Mouse (Mus musculus) kidney, embryonic 14.5 days (tissue): Measurements from ENCODE around the gene Narf. TPM values are rescaled to one million over a fixed set of nuclear protein-coding genes. Genes with fewer than 3 reads are reported as not detected.
A peak's percentile ranks its signal among the peaks of the same experiment; 100 is the strongest.

Experiments used
- ATAC-seq: fragments of 200-750 bp; cut with Nextera tagmentation; 2 replicates; pipeline ENCODE4 v1.8.0; 2017; ENCODE audit warnings: moderate number of reproducible peaks, mild to moderate bottlenecking, moderate TSS enrichment, moderate library complexity; ENCODE audit not compliant: low FRiP score, low TSS enrichment
- H3K27ac ChIP-seq: fragments of 300-500 bp; sonication (generic); 2 replicates; pipeline ENCODE4 v1.5.1; 2014; ENCODE audit warnings: low read depth, mild to moderate bottlenecking, low read length, moderate library complexity, mixed read lengths
- H3K27me3 ChIP-seq: fragments of 300-500 bp; sonication (generic); 2 replicates; pipeline ENCODE4 v1.6.1; 2014; ENCODE audit warnings: mild to moderate bottlenecking, low read length; ENCODE audit not compliant: control insufficient read depth, insufficient read depth
- H3K36me3 ChIP-seq: fragments of 300-500 bp; sonication (generic); 2 replicates; pipeline ENCODE4 v1.6.1; 2014; ENCODE audit warnings: low read length, mixed read lengths; ENCODE audit not compliant: control insufficient read depth, insufficient read depth
- H3K4me1 ChIP-seq: fragments of 300-500 bp; sonication (generic); 2 replicates; pipeline ENCODE4 v1.6.1; 2014; ENCODE audit warnings: low read length, mixed read lengths; ENCODE audit not compliant: control insufficient read depth, insufficient read depth
- H3K4me2 ChIP-seq: fragments of 300-500 bp; sonication (generic); replicated peaks from 2 replicates; pipeline ENCODE4 v1.6.1; 2014; ENCODE audit warnings: low read depth, mild to moderate bottlenecking, low read length
- H3K4me3 ChIP-seq: fragments of 300-500 bp; sonication (generic); 2 replicates; pipeline ENCODE4 v1.5.1; 2014; ENCODE audit warnings: mild to moderate bottlenecking, low read length
- H3K9ac ChIP-seq: fragments of 300-500 bp; sonication (generic); 2 replicates; pipeline ENCODE4 v1.6.1; 2014; ENCODE audit warnings: low read depth, mild to moderate bottlenecking, low read length, moderate library complexity
- H3K9me3 ChIP-seq: fragments of 300-500 bp; sonication (generic); 2 replicates; pipeline ENCODE4 v1.6.1; 2016; ENCODE audit warnings: low read length; ENCODE audit not compliant: control insufficient read depth
- WGBS: fragments of 180-500 bp; shearing (Covaris S2); extraction: QIAGEN DNeasy Blood & Tissue Kit; methylation state at CpG from one replicate; pipeline ENCODE4 v1.1.7; 2014; 5-methylcytosine and 5-hydroxymethylcytosine counted together
- polyA plus RNA-seq: library from polyadenylated mRNA; unstranded; fragments of >200 nt; fragmentation: Nextera tagmentation; extraction: Ambion mirVana; gene quantifications from 2 replicates; pipeline ENCODE4 v1.2.1, GENCODE M21; 2014

Gene Narf
- polyA plus RNA-seq, 1 experiment from 2014 or later: 53.1 TPM

DNA sequence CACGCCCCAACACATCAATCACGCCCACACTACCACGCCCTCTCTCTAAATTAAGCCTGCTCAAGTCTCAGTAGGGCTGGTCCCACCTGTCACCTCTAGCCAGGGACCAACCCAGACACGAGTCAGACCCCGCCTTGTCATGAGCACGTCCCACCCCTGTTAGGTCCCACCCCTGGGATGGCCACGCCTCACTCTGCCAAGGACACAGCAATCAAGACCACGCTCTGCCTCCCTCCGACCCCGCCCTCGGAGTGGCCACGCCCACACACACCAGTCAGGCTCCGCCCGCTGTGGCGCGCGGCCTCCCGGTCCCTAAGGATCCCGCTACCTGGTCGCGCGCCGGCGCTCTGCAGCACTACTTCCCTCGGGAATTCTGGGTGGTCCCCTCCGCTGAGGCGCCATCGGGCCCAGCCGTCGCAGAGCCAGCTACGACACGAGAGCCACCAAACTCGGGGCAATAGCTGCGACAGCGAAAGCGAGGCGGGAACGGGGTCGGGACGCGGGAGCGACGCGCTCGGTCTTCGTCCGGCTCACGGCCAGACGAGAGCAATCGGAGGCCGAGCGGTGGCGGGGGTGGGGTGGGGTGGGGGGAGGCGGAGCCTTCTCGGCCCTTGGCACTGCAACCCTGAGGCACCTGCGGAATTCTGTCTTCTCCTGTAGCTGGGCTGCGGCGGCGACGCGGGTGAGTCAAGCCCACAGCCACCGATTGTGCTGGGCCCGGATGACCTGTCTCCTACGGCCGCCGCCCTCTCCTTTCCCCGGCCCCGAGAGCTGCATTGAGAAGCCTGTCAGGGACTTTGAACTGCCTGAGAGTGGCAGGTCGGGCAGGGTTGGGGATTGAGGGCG is 32.7 kb upstream of the Narf start, which contains the start of the genes Hexdc and Ogfod3:
Gene Hexdc (plus strand): TSS at position 273 of the 846 bp plus-strand sequence.
Gene Ogfod3 (minus strand): TSS at position 551 of the 846 bp plus-strand sequence.
- H3K4me2 ChIP-seq: peak within 1 kb of the TSS; percentile 78
- peak within 1 kb of the TSS; percentile 72 for H3K9ac ChIP-seq
- under 1% methylated on average over 68 of the region's 70 CpGs for WGBS
- H3K4me3 ChIP-seq: peak within 1 kb of the TSS; percentile 75
- peak within 1 kb of the TSS; percentile 73 for H3K27ac ChIP-seq
- peak; percentile 99 for ATAC-seq
- no peaks in the 10 kb centered on the region for H3K4me1 ChIP-seq
- H3K36me3 ChIP-seq: peaks cover 12% of the 10 kb centered on the region; the same call in 1 of the 2 replicates
- H3K27me3 ChIP-seq: no peaks in the 10 kb centered on the region
- no peaks in the 10 kb centered on the region for H3K9me3 ChIP-seq

DNA sequence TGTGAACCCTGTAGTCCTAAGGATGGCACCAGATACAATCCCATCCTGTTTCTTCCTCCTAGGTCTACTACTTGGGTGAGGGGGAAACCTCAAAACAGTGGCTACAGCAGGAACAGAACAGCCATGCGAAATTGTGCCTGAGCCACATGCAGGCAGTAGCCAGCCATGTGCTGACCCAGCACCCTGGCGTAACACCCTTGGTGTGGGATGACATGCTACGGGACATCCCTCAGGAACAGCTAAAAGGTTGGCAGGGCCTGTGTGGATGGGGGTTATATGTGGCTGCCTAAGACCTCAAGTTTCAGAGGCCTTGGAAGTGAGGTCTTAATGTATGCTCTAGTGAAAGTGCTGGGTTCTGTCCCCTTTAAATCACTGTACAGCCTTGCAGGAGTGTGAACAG is 20.2 kb upstream of the Narf start:
- Histone ChIP-seq H3K9me3 (no peaks in the 10 kb centered on the region), H3K4me1 (no peaks in the 10 kb centered on the region), H3K36me3 (peaks cover 34% of the 10 kb centered on the region), H3K4me3 (no peak overlapping the region), H3K4me2 (no peak overlapping the region), H3K27ac (no peak overlapping the region), H3K27me3 (no peaks in the 10 kb centered on the region), H3K9ac (no peak overlapping the region)
- WGBS: 91% methylated on average over 3 of the region's 3 CpGs
- no peak for ATAC-seq

DNA sequence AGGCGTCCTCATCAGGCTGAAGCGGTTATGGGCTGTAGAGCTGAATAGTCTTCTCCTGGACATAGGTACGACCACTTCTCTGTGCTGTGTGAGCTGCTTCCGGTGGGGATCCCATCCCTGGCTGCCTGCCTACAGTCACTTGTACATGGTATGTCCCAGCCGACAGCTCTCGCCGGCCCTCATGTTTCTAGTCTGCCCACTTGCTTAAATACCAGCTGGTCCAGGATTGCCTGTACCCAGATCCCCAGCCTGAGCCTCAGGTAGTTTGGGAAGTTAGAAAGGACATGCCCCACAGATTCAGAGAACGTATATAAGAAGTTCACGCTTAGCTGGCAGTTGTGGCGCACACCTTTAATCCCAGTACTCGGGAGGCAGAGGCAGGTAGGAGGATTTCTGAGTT is 17.3 kb upstream of the Narf start:
- Histone ChIP-seq H3K36me3 (peaks cover 61% of the 10 kb centered on the region), H3K9ac (no peak overlapping the region), H3K4me1 (no peaks in the 10 kb centered on the region), H3K4me3 (no peak overlapping the region), H3K27me3 (no peaks in the 10 kb centered on the region), H3K27ac (no peak overlapping the region), H3K9me3 (no peaks in the 10 kb centered on the region), H3K4me2 (no peak overlapping the region)
- ATAC-seq: no peak
- WGBS: 91% methylated on average over 11 of the region's 11 CpGs

DNA sequence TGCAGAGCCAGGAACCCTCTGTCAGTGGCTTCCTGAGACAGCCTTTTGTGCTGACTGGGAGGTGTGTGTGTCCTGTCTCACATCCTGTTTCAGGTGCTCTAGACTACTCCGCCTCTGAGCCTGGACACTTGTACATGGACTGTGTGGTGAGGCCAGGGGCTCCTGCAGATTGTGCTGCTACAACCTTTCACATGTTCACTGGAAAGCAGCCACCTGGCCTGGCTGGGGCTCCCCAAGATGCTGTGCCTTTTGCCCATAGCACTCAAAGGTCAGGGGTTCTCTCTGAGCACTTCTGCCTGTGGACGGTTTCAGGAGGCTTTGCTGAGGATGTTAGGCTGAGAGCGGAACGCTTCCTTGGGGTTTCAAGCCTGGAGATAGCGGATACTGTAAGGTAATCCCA is 16.3 kb upstream of the Narf start:
- Histone ChIP-seq H3K9ac (no peak overlapping the region), H3K27ac (no peak overlapping the region), H3K4me1 (no peaks in the 10 kb centered on the region), H3K4me3 (no peak overlapping the region), H3K9me3 (no peaks in the 10 kb centered on the region), H3K36me3 (peaks cover 71% of the 10 kb centered on the region), H3K4me2 (no peak overlapping the region), H3K27me3 (no peaks in the 10 kb centered on the region)
- ATAC-seq: no peak
- WGBS: 87% methylated on average over 5 of the region's 5 CpGs

DNA sequence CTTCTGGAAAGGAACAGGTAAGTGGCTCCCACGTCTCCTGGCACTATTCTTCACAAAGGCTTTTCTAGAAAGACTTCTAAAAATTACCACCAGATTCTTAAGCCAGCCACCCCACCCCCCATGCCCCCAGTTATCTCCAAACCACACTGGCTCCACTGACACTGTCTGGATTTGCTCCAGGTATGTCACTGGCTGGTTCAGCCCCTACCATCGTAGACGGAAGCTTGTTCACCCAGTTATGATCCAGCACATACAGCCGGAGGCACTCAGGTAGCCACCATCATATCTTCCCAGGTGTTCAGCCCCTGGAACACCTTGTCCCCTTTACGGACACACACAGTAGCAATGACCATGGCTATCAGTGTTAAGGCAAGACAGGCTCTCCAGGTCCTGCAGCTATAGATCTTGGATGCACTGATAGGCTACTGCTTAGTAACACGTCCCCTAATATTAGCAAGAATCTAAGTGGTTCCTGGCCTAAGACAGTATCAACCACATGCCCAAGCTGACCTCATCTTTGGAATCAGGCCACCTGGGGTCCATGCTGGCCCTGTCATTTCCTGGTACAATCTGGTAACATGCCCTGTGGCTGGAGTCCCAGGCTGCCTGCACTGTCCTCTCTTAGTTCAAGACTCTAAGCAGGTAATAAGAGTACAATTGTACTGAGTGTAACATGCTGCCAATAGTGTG is 15.6 kb upstream of the Narf start:
- WGBS: 93% methylated on average over 6 of the region's 6 CpGs
- Histone ChIP-seq H3K9ac (no peak overlapping the region), H3K4me1 (no peaks in the 10 kb centered on the region), H3K27ac (no peak overlapping the region), H3K27me3 (no peaks in the 10 kb centered on the region), H3K9me3 (no peaks in the 10 kb centered on the region), H3K4me3 (no peak overlapping the region), H3K4me2 (no peak overlapping the region), H3K36me3 (peaks cover 75% of the 10 kb centered on the region)
- no peak for ATAC-seq

DNA sequence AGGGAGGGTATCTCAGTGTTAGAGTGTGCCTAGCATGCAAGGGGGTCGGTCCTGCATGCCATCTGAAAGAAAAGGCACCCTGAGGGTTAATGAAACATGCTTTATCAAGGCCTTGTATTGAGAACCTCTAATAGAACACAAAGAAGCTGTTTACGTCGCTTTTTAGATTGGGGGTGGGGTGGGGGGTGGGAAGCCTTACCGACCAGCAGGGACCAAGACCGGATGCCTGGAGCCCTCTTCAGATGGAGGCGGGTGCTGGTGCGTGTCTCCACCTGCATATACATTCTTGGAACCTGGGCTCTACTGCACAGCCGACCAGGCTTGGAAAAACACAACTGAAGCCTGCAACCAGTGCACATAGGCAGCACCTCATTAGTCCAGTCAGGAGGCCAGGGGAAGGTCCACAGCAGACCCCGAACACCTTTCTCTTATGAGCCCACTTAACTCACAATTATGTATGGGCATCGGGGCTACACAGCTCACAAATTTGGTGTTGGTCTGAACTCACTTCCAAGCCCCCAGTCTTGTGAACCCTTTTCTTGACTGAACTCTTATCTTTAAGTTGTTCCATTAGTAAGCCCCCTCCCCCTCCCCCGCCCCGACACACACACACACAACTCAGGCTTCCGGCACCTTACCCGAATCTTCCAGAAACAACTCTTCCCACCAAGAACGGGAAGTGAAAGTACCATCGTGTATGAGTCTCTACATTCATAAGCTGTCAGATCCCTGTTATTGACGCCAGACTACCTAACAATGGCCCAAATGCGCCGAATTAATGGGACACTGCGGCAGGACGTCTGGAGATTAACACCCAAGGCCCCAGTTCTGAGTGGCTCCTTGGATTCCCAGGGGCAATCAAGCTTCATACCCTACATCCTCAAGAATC is 8.7 kb upstream of the Narf start:
- Histone ChIP-seq H3K4me3 (peak overlapping the region; percentile 62), H3K4me2 (peak overlapping the region; percentile 77), H3K9ac (peak overlapping the region; percentile 68), H3K27me3 (no peaks in the 10 kb centered on the region), H3K36me3 (peaks cover 36% of the 10 kb centered on the region), H3K9me3 (no peaks in the 10 kb centered on the region), H3K4me1 (peaks cover 9% of the 10 kb centered on the region), H3K27ac (peak overlapping the region; percentile 60)
- 21% methylated on average over 21 of the region's 21 CpGs for WGBS
- ATAC-seq: no peak

DNA sequence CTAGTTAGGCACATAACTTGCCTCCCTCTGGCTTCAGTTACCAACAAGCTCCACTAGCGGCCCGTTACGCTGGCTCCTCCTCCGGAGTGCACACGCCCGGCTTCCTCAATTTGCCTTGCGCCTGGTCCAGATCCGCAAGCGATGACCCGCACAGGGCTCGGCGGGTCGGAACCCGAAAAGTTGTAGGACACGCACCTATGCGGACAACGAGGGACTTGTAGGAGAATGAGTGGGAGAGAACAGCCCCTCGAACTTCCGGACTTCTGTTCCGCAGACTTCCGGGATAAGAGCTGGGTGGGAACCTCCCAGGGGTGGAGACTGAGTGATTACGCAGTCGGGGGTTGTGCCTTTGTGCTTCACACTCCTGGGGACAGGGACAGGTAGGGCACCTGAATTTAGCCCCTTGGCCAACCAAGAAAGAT is 8.0 kb upstream of the Narf start, which contains the start of gene Cybc1:
Gene Cybc1 (minus strand): TSS at position 305 of the 422 bp plus-strand sequence.
- Histone ChIP-seq H3K4me3 (peak within 1 kb of the TSS; percentile 62), H3K27me3 (no peaks in the 10 kb centered on the region), H3K4me2 (peak within 1 kb of the TSS; percentile 77), H3K27ac (peak within 1 kb of the TSS; percentile 60), H3K4me1 (peaks cover 9% of the 10 kb centered on the region), H3K9me3 (no peaks in the 10 kb centered on the region), H3K36me3 (peaks cover 30% of the 10 kb centered on the region), H3K9ac (peak within 1 kb of the TSS; percentile 68)
- WGBS: 0% methylated on average over 23 of the region's 23 CpGs
- peak; percentile 94 for ATAC-seq

DNA sequence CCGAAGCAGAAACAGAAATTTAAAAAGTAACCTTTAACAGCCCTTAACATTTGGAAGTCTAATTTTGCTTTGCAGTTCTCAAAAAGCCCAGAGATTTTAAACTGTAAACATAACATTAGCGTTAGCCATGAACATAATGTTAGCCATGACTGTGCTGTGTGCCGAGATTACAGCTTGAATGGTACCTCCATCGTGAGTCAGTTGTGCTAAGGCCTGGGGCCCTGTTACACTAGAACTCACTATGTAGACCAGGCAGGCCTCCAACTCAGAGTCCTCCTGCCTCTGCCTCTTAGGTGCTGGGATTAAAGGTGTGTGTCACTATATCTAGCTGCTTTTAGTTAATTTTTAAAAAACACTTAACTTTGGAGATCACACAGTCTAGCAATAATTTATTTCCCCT is 5.9 kb upstream of the Narf start:
- H3K36me3 ChIP-seq: peaks cover 9% of the 10 kb centered on the region
- H3K27me3 ChIP-seq: no peaks in the 10 kb centered on the region
- no peak for ATAC-seq
- WGBS: 84% methylated on average over 4 of the region's 4 CpGs
- no peak overlapping the region for H3K27ac ChIP-seq
- no peak overlapping the region for H3K9ac ChIP-seq
- H3K9me3 ChIP-seq: no peaks in the 10 kb centered on the region
- H3K4me2 ChIP-seq: no peak overlapping the region
- no peak overlapping the region for H3K4me3 ChIP-seq
- H3K4me1 ChIP-seq: peaks cover 14% of the 10 kb centered on the region
